Mouse (Mus musculus) kidney, postnatal 14 days (tissue): ENCODE data around the gene Timm8a2.

Source experiments
- DNase-seq: peaks from one replicate; pipeline ENCODE4 v3.0.0; 2022; ENCODE audit warnings: mixed read lengths

Timm8a2 gene

DNA sequence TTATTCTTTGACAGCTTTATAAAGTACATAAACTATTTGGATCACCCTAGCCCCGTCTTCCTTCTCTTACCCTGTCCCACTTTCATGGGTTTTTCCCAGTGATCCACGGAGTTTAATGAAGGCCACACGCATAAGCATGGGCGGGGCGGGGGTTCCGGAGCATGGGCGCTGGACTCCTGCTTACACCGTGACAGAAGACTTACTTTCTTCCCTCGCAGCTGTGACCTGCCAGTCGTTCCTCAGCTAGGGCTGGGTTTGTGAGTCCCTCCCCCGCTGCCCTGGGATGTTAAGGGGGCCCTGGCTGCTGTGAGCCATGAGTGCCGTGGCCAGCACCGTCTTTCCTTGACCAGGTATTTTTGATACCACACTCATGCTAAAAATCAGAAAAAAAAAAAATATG, 21.7 kb upstream of the Timm8a2 start:
- no peak for DNase-seq

DNA sequence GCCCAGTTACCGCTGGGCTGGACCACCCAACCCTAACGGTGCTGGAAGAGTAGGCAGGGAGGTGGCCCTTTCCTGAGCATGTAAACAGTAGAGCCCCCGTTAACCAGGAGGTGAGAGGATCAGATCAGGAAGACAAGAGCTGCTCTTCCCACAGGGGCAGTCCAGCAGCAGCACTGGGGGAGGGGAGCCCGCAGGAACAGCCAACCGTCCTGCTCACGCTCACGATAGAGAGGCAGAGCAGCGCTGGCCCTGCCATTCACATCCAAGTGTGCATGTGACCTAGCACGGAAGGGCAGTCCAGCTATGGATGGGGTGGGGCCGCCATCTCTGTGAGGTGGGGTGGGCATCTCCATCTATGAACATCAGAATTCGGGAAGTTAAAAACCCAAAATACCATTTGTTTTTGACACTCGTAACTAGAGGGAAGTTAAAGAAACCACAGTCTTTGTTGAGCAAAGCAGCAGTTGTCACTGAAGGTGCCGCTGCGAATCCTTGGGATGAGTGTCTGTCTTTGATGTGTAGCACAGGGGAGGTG, 21.0 kb upstream of the Timm8a2 start:
- DNase-seq = no peak

DNA sequence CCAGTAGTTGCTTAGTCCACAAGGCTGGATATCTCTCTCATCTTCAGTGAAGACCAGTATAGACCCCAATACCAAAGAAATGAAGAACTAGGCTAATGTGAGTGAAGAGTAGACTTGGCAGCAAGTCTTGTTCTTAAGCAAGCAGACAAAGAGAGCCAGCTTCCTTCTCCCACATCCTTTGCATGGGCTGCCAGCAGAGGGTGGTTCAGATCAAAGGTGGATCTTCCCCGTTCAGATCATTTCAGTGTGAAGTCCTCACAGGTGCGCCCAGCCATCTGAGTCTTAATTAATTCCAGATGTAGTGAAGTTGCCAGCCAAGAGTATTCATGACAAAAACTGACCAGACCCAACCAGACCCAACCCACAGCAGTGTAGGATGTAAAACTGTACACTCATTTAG, 16.5 kb upstream of the Timm8a2 start:
- no peak for DNase-seq

DNA sequence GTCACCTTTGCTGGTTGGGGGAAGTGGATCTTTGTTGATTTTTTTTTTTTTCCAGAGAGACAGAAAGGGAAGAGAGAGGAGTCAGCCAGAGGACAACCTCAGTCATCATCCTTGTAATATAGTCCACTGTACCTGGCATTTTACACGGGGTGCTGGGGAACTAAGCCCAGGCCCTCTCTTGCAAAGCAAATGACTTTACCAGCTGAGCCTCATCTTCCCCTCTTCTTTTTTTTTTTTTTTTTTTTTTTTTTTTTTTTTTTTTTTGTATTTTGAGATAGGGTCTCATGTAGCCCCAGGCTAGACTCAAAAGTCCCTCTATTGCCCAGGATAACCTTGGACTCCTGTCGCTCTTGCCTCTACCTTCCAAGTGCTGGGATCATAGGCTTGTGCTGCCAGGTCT, 15.1 kb upstream of the Timm8a2 start:
- DNase-seq = no peak

DNA sequence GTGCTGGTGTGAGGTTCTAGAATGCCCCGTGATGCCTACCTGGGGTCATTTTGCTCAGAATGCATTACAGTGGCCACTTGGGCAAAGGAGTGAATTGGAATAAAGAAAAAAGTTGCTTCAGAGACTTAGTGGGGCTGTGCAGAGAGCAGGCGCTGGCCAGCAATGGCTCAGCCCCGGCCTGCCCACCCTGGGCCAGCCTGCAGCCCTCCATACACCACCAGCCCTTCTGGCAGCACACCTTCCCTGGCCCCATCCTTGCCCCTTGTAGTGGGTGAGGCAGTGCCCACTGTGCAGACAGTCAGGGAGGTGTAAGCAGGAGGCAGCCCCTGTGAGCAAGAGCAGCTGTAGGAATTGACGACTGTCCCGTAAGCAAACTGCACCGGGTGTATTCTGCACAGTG, 13.9 kb upstream of the Timm8a2 start:
- no peak for DNase-seq

DNA sequence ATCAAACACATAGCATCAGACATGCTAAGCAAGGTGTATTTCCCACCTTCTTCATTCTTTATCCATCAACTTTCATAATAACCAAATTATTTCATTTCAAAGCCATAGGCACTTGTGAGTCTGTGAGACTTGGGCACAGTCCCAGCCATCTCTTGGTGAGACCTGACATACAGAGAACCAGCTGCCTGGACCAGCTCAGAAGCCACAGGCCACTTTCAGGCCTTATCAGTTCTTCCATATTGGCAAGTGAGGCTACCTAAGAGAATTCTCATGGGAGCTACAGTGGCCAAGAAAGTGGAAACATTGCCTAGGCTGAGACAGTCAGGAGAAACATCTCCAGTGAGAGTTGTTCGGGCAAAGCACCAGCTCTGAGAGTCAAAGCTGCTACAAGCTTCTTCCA, 11.4 kb upstream of the Timm8a2 start:
- no peak for DNase-seq

DNA sequence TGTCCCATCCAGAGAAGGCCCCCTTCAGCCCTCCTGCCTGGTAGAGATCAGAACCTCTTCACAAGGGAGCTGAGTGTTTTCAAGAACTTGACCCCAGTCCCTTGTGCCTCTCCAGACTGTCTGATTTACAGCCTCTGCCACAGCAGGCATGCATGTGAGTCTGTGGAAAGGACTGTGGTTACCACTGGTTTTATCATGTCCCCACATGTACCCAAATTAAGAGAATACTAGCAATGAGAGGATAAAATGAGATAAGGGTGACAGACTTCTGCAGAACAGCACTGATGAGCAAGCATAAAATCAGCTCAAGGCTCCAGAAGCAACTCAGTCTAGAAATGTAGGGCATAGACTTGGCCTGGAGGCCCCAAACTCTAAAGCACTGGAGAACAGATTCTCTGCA, 10.5 kb upstream of the Timm8a2 start:
- no peak for DNase-seq

DNA sequence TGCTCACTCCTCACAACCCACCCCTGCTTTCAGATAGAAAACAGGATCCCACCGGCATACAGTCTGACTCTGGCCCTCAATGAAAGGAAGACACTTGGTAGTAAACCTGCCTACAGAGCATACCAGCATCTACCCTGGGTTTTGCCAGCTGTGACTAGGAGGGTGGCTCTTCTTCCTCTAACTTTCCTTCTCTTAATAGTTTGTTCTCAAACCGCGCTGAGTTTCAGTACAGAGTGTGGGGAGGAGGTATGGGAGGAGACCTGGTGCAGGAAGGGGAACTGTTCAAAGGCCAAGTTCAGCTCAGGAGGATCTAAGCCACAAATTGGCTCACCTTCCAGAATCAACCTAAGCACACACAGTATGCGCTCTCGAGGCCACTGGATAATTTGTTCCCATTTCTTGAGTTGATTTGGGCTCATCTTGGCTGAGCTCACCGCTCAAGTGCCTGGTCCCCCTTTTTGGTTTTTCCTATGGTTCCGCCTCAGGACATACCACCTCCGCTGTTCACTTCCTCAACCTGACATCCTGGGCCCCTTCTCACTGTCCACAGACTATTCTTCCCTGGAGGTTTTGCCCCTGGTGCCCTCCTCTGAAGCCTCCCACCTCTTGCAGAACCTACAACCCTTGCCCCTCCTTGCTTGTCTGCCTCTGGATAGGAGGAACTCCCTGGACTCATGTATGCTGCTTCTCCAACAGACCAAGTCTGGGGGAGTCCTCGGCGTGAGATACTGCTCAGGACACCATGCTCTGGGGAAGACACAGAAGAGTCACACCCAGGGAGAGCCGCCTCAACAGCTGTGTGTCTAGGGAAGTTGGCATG, 5.3 kb upstream of the Timm8a2 start:
- DNase-seq = peak; percentile 20

DNA sequence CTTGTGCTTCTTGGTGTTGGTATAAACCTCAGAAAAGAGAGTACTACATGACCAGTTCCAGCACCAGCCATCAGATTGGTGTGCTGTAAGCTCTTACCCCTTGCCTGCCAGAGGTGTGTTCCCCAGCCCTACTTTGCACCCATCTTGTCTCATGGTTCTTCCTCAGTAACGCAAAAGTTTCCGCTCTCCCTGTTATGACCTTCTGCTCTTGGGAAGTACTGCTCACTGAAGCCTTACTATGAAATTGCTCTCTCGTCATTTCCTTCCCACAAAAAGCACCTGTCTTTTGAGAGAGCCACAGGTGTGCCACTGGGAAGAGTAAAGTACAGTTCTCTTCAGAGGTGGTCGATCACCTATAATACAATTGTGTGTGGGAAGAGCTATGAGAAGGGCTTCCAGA, 4.6 kb upstream of the Timm8a2 start:
- no peak for DNase-seq

DNA sequence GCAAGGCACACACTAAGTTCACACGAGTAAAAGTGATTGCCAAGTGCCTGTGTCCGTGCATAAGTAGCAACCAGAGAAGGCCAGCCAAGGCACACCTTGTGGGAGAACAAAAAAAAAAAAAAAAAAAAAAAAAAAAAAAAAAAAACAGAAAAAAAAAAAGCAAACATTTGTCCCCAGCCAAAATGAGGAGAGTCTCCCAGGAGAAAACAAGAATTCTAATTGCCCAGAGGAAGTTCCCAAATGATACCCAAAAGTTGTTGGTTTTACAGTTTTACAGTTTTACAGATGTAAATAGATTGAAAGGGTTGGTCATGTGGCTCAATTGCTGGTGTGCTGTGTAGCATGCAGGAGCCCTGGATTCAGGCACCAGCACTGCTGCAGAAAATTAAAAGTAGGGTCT, 2.4 kb upstream of the Timm8a2 start:
- no peak for DNase-seq

DNA sequence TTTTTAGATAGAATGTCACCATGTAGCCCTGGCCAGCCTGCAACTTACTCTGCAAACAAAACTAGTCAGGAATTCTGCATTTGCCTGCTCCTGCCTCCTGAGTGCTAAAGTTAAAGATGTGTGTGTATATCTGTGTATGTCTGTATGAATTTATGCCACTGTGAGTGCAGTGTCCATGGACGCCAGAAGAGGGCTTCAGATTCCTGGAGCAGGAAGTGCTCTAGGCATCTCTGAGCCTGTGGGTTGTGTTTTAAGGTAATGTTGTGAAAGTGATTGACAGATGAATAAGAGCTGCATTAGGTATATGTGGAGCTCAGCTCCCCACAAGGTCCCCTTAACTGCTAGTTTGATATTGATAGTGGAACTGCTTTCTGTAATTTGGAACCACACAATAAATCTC, 707 bp downstream of the Timm8a2 start:
- DNase-seq = no peak

DNA sequence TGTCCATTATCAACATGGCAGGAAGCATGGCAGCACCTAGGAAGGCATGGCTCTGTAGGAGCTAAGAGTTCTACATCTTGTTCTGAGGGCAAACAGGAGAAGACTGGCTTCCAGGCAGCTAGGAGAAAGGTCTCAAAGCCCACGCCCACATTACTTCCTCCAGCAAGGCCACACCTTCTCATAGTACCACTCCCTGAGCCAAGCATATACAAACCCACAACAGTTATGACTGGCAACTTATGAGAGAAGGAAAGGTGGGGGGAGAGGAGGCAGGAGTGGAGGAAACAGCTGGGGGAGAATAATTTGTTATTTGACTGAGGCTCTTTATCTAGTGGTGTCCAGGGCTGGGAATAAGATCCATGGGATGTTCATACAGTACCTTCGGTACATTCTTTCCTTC, 1.4 kb downstream of the Timm8a2 start:
- no peak for DNase-seq

DNA sequence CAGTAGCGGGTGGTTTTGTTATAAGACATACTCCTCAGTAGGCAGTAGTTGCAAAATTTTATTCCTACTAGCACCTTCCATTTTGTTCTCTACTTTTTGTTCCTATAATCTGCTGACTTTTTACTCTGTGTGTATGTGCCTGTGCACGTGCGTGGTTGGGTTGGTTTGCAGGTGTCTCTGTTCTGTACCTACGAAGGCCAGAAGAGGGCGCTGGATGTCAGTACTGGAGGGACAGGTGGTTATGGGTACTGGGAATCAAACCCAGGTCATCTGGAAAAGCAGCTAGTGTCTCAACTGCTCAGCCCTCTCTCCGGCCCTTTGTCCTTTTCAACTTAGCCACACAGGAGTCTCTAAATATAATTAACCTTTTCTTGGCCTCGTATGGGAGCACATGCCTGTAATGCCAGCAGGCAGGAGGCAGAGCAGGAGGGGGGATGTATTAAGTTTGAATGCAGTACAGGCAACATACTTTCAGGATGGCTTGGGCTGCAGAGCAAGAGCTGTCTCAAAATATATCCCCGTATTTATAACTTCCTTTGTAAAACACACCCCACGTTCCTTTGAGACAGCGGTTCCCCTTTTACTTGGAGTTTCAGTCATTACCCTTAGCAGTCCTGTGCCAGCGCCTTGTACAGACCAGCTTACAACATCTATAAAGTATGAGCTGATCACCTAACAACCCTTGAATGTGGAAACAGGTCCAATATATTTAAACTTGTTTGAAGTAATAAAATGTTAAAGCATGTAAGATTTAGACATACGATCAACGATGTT, 4.6 kb downstream of the Timm8a2 start:
- no peak for DNase-seq

DNA sequence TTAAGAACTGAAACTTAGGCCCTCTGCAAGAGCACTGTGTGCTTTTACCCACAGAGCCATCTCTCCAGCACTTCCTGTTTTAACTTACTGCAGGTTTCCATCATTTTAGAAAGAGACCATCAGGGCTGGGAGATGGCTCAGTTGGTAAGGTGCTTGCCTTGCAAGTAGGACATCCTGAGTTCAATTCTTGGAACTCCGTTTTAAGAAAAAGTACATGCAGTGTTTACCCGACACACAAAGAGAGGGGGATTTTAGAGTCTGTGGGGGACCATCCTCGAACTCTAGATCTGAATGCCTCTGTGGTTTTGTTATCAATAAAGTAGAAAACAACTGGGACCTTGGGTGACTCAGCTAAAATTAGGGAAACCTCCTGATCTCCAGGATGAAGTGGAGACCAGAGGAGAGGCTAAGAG, 6.9 kb downstream of the Timm8a2 start:
- DNase-seq = no peak

DNA sequence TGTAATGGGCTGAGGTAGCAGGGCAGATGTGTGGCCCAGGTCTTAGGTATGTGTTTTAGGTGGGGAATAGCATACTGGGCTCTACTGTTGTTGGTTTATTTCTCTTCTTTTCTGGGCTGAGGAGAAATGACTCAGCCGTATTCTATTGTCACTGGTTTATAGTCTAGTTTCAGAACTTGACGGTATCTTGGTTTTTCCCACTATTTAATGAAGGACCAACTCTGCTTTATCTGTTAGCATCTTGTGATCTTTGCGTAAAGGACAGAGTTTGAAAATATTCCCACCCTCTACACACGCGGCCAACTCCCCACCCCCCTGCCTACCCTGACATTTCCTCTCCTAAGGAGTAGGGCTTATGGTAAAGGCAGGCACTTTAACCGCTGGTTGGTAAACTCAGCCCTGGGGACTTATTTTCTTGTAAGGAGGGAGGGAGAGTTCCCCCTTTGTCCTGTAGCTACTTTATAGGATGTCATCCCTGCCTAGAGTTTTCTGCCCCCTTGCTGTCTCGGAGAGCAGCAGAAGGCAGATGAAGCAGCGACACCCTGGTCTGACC, 7.7 kb downstream of the Timm8a2 start:
- no peak for DNase-seq

DNA sequence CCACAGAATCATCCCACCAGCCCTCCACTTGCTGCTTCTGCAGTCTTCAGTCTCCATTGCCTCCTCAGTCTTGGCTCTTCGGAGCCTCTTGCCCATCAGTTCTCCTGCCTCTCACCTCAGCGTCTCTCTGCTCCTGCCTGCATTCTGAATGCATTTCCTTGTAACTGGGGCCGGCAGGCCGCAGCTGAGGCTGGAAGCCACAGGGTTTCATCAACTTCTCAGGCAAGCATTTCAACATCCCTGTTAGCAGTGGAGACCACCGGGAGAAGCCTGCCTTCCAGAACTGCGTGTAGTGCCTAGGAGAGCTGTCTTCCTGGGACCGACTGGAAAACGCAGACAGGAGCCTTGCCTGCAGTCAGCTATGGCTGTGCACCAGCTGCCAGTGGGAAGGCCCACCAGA, 13.3 kb downstream of the Timm8a2 start:
- DNase-seq = no peak

DNA sequence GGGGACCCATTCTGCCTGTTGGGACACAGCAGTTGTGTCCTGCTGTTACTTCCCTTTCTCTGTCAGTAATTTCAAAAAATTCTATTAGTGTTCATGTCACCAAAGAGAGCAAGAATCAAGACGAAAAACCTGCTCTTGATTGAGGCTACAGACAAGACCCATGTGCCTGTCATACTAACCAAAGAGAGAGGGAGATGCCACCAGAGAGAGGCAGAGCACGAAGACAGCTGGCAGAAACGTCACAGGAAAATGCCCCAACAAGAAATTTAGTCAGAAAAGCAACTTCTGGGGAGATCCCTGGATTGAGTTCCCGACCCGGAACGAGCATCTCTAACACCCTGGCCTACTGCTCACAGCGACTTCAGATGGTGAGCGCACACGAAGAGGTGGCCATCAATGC, 14.3 kb downstream of the Timm8a2 start:
- DNase-seq = no peak

DNA sequence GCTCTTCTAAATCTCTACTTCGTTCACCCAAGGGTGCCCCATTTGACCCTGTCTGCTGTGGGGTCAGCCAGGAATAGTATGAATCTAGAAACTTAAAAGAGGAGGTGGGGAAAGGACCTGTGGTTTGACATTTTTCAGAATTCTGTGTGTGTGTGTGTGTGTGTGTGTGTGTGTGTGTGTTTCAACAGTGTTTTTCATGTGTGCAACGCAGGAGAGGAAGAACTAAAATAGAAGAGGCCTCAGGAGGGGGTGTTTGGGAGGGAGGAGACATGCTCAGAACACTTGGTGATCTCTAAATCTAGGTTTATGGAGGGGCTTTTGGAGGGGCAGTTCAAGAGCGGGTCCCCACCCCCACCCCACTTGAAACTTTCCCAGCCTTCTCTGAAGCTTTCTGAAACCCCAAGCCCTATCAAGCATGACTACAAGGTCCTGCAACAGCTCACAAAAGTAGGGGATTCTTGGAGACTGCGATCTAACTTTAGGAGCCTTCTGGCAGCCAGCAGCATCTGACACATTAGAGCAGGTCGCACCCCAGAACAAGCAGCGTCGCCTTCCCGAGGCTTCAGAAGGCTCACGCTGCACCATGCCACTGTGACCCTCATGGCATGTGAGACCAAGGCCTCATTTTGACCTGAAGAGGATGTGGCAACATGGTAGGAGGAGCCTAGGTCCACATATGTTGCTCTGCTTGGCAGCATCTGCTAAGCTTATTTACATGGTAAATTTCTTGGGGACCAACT, 18.6 kb downstream of the Timm8a2 start:
- no peak for DNase-seq

DNA sequence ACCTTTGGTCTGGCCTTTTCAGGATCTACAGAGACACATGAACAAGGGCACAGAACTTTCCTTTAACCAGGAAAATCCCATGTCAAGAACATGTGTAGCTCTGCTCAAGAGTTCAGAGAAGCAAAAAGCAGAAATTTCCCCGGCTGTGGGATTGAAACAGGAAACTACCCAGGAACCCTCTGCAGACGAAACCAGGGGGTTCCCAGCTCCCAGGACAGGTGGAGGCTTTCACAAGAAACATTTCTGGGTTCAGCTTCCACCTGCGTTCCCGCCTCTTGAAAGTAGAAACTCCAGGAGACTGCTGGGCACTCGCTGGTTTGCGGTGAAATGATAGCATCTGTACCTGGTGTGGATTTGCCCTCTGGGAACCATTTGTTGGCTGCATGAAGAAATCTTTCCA, 22.4 kb downstream of the Timm8a2 start:
- no peak for DNase-seq

DNA sequence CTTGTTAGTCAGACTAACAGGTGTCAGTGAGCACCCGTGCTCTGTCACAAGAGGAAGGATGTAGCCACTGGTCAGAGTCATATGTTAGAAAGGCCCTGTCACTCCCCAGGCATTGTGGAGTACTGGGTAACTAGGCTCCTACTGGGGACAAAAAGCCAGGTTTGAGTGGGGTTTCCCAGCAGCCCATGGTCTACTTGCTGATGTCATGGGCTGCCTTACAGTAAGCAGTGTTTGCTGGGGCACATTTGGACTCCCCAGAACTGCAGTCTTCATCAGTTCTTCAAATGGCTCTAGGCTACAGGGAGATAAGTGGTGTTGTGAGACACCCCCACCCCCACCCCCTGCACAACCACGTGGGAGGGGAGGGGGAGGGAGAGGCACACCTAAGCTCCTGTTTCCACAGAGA, 23.5 kb downstream of the Timm8a2 start:
- DNase-seq = no peak

DNA sequence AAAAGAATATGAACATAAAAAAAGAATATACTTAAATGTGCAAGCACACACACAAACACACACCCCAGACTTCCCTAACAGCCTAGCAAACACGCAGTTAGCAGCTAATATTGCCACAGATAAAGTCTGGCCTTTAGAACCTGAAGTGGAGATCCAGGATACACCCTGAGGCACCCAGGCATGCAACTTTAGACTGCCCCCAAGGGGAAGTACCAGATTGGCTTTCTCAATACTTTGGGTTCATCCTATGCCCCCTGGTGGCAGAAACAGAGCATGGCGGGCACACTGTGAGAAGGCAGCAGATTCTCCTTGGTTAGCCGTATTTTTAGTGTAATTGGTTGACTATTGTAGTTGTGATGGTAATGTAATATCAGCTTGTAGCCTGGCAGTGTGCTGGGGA, 26.2 kb downstream of the Timm8a2 start:
- peak; percentile 85 for DNase-seq

DNA sequence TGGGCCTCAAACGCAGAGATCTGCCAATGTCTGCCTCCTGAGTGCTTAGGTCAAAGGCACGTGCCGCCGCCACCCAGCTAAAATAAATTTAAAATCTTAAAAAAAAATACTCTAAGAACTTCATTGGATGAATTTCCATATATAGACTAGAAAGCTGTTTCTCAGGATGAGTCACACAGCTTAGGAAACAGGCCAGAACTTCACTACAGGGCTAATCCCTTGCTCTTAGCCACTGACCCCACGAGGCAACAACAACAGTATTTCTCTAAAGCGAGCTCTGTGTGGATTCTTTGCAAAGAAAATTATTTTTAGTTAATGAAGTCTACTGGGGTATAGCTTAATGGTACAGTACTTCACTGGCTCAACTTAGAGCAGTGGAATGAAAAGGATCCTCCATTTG, 26.9 kb downstream of the Timm8a2 start:
- no peak for DNase-seq

DNA sequence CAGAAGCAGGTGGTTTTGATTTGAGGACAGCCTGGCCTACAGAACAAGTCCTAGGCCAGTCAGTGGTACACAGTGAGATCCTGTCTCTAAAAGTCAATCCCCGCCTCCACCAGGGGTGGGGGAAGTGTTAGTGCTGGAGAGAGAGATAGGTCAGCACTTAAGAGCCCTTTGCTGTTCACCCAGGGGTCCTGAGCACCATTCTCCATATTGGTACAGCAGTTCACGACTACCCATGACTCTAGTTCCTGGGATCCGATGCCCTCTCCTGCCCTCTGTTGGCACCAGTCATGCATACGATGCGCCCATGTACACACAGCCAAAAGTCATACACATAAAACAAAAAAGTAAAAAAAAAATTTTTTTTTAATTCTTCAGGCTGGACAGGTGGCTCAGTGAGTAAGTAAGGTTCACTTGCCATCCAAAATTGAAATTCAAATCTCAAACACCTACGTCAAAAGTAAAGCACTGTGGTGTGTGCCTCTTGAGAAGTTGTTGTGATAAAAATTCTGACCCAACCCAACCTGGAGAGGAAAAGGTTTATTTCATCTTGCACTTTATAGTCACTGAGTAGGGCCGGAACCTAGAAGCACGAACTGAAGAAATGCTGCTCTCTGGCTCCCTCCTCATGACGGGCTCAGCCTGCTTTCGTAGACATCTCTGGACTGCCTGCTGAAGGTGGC, 28.1 kb downstream of the Timm8a2 start:
- no peak for DNase-seq
